Mouse (Mus musculus): ENCODE measurements at regions not wholly inside any gene's neighbourhood (a gene's known extent, or its start where the extent isn't known, plus 50 kb on each side); places are given as distances from the start of the nearest gene placed in this dataset.

- TF ChIP-seq CTCF (IDR thresholded peaks at IDR 0.05; ENCODE audit: borderline replicate concordance, extremely low read depth, insufficient read depth, insufficient read length) (no peak), POLR2A (IDR thresholded peaks at IDR 0.05; ENCODE audit: borderline replicate concordance, extremely low read depth, insufficient read depth, insufficient read length, poor library complexity, severe bottlenecking) (no peak)
Observed at GRCm38 (mm10) chr11:90121902-90122301, 65.6 kb upstream of the Gm45716 start.
